Mouse (Mus musculus) heart, adult 18-20 months (tissue): ENCODE measurements around the gene Lhfp. TPM values are rescaled to one million over a fixed set of nuclear protein-coding genes. Genes with fewer than 3 reads are reported as not detected.
A peak's percentile ranks its signal among the peaks of the same experiment; 100 is the strongest.

Experiments
- DNase-seq, 2 experiments: peaks; one replicate each; pipeline ENCODE4 v3.0.0; 2021 to 2022; ENCODE audit warnings: mixed read lengths in 1 of 2
- total RNA-seq, 2 experiments: library from RNA; stranded (reverse); gene quantifications; 2 replicates each; pipeline ENCODE4 v1.2.3; 2021

Lhfp gene
- total RNA-seq, 2 experiments from 2014 or later = 42.5 to 44.2 TPM

GRCm38 (mm10) chr3:53040593-53041410 is 526 bp upstream of the Lhfp start:
- DNase-seq = peak in 1 of 2 experiments; percentile 55

GRCm38 (mm10) chr3:53042240-53042567 is 876 bp downstream of the Lhfp start:
- DNase-seq = no peak

- DNase-seq = no peak
Measured at GRCm38 (mm10) chr3:53043206-53043780, 2.0 kb downstream of the Lhfp start.

DNA sequence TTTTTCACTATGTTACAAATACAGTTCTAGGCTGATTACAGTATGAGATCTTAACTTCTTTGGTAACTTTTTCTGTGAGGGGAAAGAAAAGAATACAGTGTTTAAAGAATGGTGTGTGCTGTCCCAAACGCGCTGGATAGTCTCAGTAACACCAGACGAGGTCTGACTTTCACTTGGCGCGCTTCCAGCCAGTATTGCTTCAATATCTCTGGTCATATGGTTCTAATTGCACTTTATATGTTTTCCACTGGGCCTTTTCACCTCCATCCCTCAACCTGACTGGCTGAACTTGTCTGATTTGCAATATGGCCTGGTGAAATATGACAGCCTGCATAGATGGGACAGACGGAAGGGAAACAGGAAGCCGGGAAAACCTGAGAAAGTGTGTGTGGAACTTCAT is 2.9 kb downstream of the Lhfp start:
- peak; percentile 37 to 78 for DNase-seq

- no peak for DNase-seq
Measured at GRCm38 (mm10) chr3:53044682-53045299, 3.5 kb downstream of the Lhfp start.

GRCm38 (mm10) chr3:53045697-53046096 is 4.4 kb downstream of the Lhfp start:
- DNase-seq = no peak

GRCm38 (mm10) chr3:53046371-53046770 is 5.0 kb downstream of the Lhfp start:
- DNase-seq = peak in 1 of 2 experiments; percentile 43

- DNase-seq = no peak
Measured at GRCm38 (mm10) chr3:53052385-53052784, 11.1 kb downstream of the Lhfp start.

GRCm38 (mm10) chr3:53056430-53056829 is 15.1 kb downstream of the Lhfp start:
- peak in 1 of 2 experiments; percentile 18 for DNase-seq

DNA sequence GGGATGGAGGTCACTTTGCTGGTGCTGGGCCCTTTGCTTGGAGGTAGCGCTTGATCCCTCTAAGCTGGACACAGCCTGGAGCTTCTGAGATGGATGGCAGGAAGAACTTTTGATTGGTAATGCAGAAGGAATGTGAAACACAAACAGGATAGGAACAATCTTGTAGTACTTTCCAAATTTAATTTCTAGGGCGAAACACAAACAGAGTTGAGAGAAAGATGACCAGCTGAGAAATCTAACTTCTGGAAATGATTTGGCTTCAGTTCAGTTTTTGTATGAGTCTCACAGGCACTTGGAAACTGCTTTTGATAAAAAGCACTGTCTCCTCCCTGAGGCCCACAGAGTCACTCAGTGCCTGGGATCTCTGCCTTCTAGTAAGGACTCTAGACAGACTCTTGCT is 18.6 kb downstream of the Lhfp start:
- peak; percentile 53 to 65 for DNase-seq

GRCm38 (mm10) chr3:53063423-53064147 is 22.3 kb downstream of the Lhfp start:
- DNase-seq = peak; percentile 58 to 74

DNA sequence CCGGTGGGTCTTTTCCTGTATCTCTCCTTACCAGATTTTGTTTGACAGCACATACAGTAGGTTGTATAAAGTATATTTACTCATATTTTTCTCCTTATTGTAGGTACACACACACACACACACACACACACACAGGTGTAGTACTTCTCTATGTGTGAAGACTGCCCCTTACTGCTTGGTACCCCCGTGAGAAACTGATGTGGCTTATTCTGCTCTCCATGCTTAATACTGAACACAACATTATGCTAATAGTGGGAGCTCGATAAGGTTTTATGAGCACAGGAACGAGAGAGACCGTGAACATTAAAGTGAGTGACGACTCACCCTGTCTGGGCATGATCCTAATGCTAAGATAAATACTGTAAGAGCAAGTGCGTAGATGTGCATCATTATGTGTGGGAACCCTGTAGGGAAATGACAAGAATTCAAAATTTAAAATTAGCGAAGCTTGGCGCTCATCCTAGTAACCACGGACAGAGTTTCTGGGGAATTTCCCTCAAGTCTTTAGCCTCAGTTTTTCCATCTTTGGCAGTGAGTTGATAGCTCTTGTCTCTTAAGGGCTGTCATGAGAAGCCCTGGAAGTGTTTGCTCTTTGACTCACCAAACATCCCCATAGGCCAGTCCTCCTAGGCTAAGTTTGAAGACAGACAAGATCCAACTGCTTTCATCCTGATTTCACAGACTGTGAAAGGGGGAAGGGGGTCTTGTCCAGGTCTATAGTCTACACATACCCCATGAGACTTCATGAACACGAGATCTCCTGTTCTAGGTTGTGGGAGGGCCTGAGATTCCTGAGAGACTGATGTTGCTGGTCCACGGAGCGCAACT is 24.2 kb downstream of the Lhfp start:
- DNase-seq = peak in 1 of 2 experiments; percentile 21

- no peak for DNase-seq
Measured at GRCm38 (mm10) chr3:53066095-53066372, 24.7 kb downstream of the Lhfp start.

GRCm38 (mm10) chr3:53068399-53068798 is 27.1 kb downstream of the Lhfp start:
- DNase-seq = no peak

DNA sequence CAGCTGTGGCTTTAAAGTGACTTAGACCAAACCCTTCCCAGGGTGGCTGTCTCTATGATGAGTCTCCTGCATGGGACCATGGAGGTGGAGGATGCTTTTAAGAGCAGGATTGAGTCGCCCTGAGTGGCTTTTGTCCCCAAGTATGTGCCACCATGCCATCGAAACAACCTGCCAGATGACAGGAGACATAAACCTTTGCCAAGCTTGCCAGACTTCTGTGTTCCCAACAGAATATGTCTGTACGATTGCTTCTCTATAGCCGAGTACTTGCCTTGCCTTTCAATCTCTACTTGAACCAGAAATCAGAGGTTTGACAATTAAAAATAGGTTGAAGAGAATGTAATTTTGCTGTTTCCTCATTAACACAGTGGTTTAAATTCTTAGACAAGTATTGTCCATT is 32.9 kb downstream of the Lhfp start:
- DNase-seq = no peak

DNA sequence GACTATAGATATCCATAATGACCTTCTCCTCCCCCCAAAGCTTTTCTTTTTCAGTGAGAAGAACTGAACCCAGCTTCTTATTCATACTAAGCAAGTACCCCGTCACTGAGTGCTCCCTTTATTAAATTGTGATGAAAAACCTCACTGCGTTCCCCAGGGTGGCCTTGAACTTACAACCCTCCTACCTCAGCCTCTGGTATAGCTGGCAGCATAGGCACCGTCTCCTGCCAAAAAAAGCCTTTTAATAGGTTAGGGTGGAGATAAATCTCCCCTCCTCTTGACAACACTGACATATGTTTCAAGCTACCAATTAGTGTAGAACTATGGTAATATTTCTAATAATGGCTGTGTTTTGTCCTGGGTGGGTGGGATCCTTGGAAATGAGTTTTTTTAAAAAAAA is 33.4 kb downstream of the Lhfp start:
- DNase-seq = no peak

GRCm38 (mm10) chr3:53080286-53080685 is 39.0 kb downstream of the Lhfp start:
- no peak for DNase-seq

DNA sequence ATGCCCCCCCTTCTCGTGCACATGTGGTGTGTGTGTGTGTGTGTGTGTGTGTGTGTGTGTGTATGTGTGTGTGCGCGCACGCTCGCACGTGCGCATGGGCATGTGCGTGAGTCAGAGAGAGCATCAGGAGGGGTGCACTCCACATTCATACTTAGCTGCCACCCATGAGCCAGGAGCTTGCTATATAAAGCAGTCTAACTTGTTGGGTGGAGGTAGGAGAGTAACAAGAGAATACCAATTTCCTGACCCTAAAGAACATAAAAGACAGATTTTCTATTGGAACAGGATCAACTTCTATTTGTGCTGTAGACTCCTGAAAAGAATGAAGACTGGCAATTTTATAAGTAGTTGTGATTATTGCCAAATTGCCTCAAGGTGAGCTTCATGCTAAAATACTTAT is 39.4 kb downstream of the Lhfp start:
- no peak for DNase-seq

DNA sequence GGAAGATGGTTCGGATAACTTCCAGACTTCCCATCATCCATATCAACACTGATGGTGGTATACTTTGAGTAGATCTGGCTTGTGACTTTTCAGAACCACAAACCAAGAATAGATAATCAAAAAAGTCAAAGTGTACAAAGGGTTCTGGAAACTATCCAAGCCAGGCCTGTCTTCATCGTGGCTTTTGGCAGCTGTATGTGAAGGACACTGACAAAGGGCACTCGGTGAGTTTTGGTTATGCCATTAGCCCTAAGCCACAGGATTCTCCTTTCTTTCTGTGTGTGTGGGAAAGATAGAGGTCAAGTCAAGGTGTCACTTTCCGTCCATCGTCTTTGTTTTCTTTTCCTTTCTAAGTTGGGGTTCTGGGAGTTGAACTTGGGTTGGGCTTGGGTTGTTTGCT is 42.4 kb downstream of the Lhfp start:
- DNase-seq = peak in 1 of 2 experiments; percentile 46

- no peak for DNase-seq
Measured at GRCm38 (mm10) chr3:53084806-53085205, 43.5 kb downstream of the Lhfp start.

DNA sequence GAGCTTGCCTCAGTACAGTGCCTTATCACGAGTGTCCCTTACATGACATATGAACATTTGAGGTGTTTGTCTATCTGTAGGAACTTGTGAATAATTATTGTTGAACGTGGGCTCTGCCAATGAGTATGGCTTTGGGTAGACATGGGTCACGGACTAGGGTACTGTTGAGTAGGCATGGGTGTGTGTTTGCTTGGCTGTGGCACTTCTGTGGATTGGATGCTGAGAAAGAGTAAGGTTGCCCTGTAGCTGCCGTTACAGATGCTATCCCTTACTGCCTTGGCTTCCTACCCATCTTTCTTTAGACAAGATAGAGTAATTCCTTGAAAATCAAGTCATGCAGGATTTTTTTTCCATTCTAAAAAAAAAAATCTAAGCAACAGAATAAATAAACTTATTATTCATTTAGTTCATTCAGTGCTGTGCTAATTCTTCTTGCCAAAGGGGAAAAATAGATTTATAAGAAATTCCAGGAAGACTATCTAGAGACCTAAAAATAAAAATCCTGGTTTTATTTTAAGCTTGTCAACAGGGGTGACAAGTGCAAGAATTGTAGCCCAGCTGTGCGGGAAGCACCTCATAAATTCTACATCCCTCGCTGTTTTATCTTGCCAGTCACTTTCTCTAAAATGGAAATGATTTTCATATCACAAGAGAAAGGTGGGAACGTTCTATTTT is 45.3 kb downstream of the Lhfp start:
- DNase-seq = no peak
